Mouse (Mus musculus) brain, embryonic 18.5 days (tissue): ENCODE results near the gene Usf1.

Experiments
- DNase-seq: peaks from one replicate; pipeline ENCODE4 v3.0.0-alpha.2; 2012; ENCODE audit warnings: low read depth, low spot score

Usf1 gene

GRCm38 (mm10) chr1:171418660-171419059 is 7.5 kb downstream of the Usf1 start, which contains the start of gene Tstd1:
Gene Tstd1, plus strand, starts transcription at chr1:171418872.
- no peak for DNase-seq

- no peak for DNase-seq
These were observed 8.3 kb downstream of the Usf1 start for GRCm38 (mm10) chr1:171419291-171419882.

- DNase-seq, result no peak
These were observed 8.8 kb downstream of the Usf1 start for GRCm38 (mm10) chr1:171419905-171420304.

GRCm38 (mm10) chr1:171422504-171423095 is 11.5 kb downstream of the Usf1 start:
- no peak for DNase-seq

GRCm38 (mm10) chr1:171424638-171425037 is 13.5 kb downstream of the Usf1 start:
- no peak for DNase-seq

GRCm38 (mm10) chr1:171425126-171425525 is 14.0 kb downstream of the Usf1 start:
- DNase-seq, result no peak

GRCm38 (mm10) chr1:171432158-171432557 is 21.0 kb downstream of the Usf1 start:
- DNase-seq, result no peak

- no peak for DNase-seq
These were observed 24.2 kb downstream of the Usf1 start for GRCm38 (mm10) chr1:171435288-171435814.

- DNase-seq, result no peak
These were observed 24.9 kb downstream of the Usf1 start for GRCm38 (mm10) chr1:171435974-171436373.

GRCm38 (mm10) chr1:171437264-171438013 is 26.3 kb downstream of the Usf1 start, which contains the start of gene F11r:
Gene F11r, plus strand, starts transcription at chr1:171437535.
- DNase-seq, result no peak

GRCm38 (mm10) chr1:171438014-171438670 is 27.0 kb downstream of the Usf1 start:
- no peak for DNase-seq

- no peak for DNase-seq
These were observed 28.0 kb downstream of the Usf1 start for GRCm38 (mm10) chr1:171439072-171439471.

- DNase-seq, result no peak
These were observed 29.1 kb downstream of the Usf1 start for GRCm38 (mm10) chr1:171440025-171440725.

- DNase-seq, result no peak
These were observed 30.6 kb downstream of the Usf1 start for GRCm38 (mm10) chr1:171441466-171442412.

- DNase-seq, result no peak
These were observed 31.3 kb downstream of the Usf1 start for GRCm38 (mm10) chr1:171442413-171442760.

GRCm38 (mm10) chr1:171445050-171445449 is 33.9 kb downstream of the Usf1 start:
- no peak for DNase-seq

- DNase-seq, result no peak
These were observed 35.7 kb downstream of the Usf1 start for GRCm38 (mm10) chr1:171446854-171447253.

- DNase-seq, result no peak
These were observed 36.6 kb downstream of the Usf1 start for GRCm38 (mm10) chr1:171447692-171448091.

GRCm38 (mm10) chr1:171450062-171450461 is 38.9 kb downstream of the Usf1 start:
- no peak for DNase-seq

- no peak for DNase-seq
These were observed 39.9 kb downstream of the Usf1 start for GRCm38 (mm10) chr1:171451001-171451400.
